Mouse (Mus musculus): ENCODE measurements around the gene Fcor. TPM values are rescaled to one million over a fixed set of nuclear protein-coding genes. Genes with fewer than 3 reads are reported as not detected.

Fcor gene
- polyA plus RNA-seq, 2 experiments = 1.4 to 3.5 TPM

GRCm38 (mm10) chr8:3645804-3646203 lies 26.4 kb downstream of the Fcor start:
- H3K4me2 ChIP-seq (ENCODE audit: low read depth) = no peak overlapping the region
- DNase-seq (ENCODE audit: low read depth in 3 of 3, low spot score in 3 of 3) (peak in 2 of 3 experiments; percentile 47 to 56), ATAC-seq (ENCODE audit: insufficient read depth) (peak; percentile 73)
- peaks cover 0 to 6% of the 10 kb centered on the region in 2 experiments; a peak in 2 of 4 replicates for H3K4me1 ChIP-seq (replicated peaks; ENCODE audit: control insufficient read depth in 2 of 2, insufficient read depth in 2 of 2, low read length in 1 of 2)
- H3K9ac ChIP-seq (replicated peaks) = no peak overlapping the region
- TF ChIP-seq CTCF (IDR thresholded peaks at IDR 0.05; ENCODE audit: low read depth) (peak; percentile 69), EP300 (IDR thresholded peaks at IDR 0.05; ENCODE audit: low read depth) (no peak)
- no peaks in the 10 kb centered on the region for H3K9me3 ChIP-seq (ENCODE audit: control insufficient read depth, low read length)
- no peak overlapping the region for H3K27ac ChIP-seq
- WGBS (ENCODE audit: insufficient replicate concordance) = 9% methylated on average over 5 of the region's 5 CpGs
- H3K4me3 ChIP-seq (ENCODE audit: insufficient read depth in 1 of 2, low read depth in 2 of 2, low read length in 2 of 2) = no peak overlapping the region
- no peaks in the 10 kb centered on the region for H3K27me3 ChIP-seq (ENCODE audit: control insufficient read depth, insufficient read depth, low read length)
- peaks cover 5% of the 10 kb centered on the region; the same call in 1 of the 2 replicates for H3K36me3 ChIP-seq (replicated peaks; ENCODE audit: control insufficient read depth, insufficient read depth, low read depth)

DNA sequence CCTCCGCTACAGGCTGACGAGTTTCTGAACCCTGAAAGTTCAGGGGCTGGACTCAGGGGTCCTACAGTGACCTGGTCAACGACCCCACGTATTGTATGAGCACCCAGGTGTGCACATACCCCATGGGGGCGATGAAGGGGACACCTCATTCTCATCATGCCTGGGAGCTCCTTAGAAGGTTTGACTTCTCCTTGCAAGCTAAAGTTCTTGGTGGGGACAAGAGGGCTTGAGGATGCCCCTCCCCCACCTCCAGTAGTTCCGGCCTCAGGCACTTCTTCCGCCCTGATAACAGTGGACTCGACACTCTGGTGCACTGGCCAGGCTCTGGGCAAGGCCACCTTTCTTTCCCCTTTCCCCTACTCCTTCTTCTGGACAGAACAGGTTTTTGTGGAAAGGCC lies 40.7 kb downstream of the Fcor start:
- Histone ChIP-seq H3K36me3 (replicated peaks; ENCODE audit: control insufficient read depth, insufficient read depth, low read depth) (peaks cover 3% of the 10 kb centered on the region), H3K27me3 (ENCODE audit: control insufficient read depth, insufficient read depth, low read length) (no peaks in the 10 kb centered on the region; the same call in 1 of the 2 replicates), H3K4me3 (ENCODE audit: insufficient read depth in 1 of 2, low read depth in 2 of 2, low read length in 2 of 2) (peak overlapping the region; percentile 69 to 89), H3K4me1 (replicated peaks; ENCODE audit: control insufficient read depth in 2 of 2, insufficient read depth in 2 of 2, low read length in 1 of 2) (peaks cover 12 to 16% of the 10 kb centered on the region in 2 experiments; a peak in 3 of 4 replicates), H3K9ac (replicated peaks) (peak overlapping the region; percentile 63), H3K4me2 (ENCODE audit: low read depth) (peak overlapping the region; percentile 83), H3K27ac (no peak overlapping the region), H3K9me3 (ENCODE audit: control insufficient read depth, low read length) (no peaks in the 10 kb centered on the region)
- DNase-seq (ENCODE audit: low read depth in 3 of 3, low spot score in 3 of 3) (peak; percentile 41 to 55 (median 43)), ATAC-seq (ENCODE audit: insufficient read depth) (peak; percentile 51)
- TF ChIP-seq EP300 (IDR thresholded peaks at IDR 0.05; ENCODE audit: low read depth) = no peak
- no peak for TF ChIP-seq CTCF (IDR thresholded peaks at IDR 0.05; ENCODE audit: low read depth)
- WGBS (ENCODE audit: insufficient replicate concordance) = 2% methylated on average over 8 of the region's 8 CpGs

- no peak within 1 kb of the TSS for H3K27ac ChIP-seq
Observed at GRCm38 (mm10) chr8:3630647-3631477, 41.3 kb downstream of the Fcor start, which contains the start of gene Stxbp2. Gene Stxbp2 (plus strand): TSS chr8:3630955.

GRCm38 (mm10) chr8:3628014-3628413 lies 44.1 kb downstream of the Fcor start:
- Histone ChIP-seq H3K9me3 (ENCODE audit: control insufficient read depth, low read length) (no peaks in the 10 kb centered on the region), H3K4me1 (replicated peaks; ENCODE audit: control insufficient read depth in 2 of 2, insufficient read depth in 2 of 2, low read length in 1 of 2) (peaks cover 12 to 16% of the 10 kb centered on the region in 2 experiments; a peak in 3 of 4 replicates), H3K4me3 (ENCODE audit: insufficient read depth in 1 of 2, low read depth in 2 of 2, low read length in 2 of 2) (no peak overlapping the region), H3K36me3 (replicated peaks; ENCODE audit: control insufficient read depth, insufficient read depth, low read depth) (no peaks in the 10 kb centered on the region), H3K27me3 (ENCODE audit: control insufficient read depth, insufficient read depth, low read length) (no peaks in the 10 kb centered on the region; the same call in 1 of the 2 replicates), H3K9ac (replicated peaks) (no peak overlapping the region), H3K4me2 (ENCODE audit: low read depth) (no peak overlapping the region), H3K27ac (no peak overlapping the region)
- TF ChIP-seq CTCF (IDR thresholded peaks at IDR 0.05; ENCODE audit: low read depth) = peak; percentile 62
- TF ChIP-seq EP300 (IDR thresholded peaks at IDR 0.05; ENCODE audit: low read depth) = no peak
- 35% methylated on average over 5 of the region's 5 CpGs for WGBS (ENCODE audit: insufficient replicate concordance)
- DNase-seq (ENCODE audit: low read depth in 3 of 3, low spot score in 3 of 3) (no peak), ATAC-seq (ENCODE audit: insufficient read depth) (no peak)

More at GRCm38 (mm10) chr8:3630647-3631477, 41.3 kb downstream of the Fcor start, which contains the start of gene Stxbp2:
- no peaks in the 10 kb centered on the region; the same call in 1 of the 2 replicates for H3K27me3 ChIP-seq (ENCODE audit: control insufficient read depth, insufficient read depth, low read length)
- peak within 1 kb of the TSS; percentile 83 for H3K4me2 ChIP-seq (ENCODE audit: low read depth)
- H3K36me3 ChIP-seq (replicated peaks; ENCODE audit: control insufficient read depth, insufficient read depth, low read depth) = peaks cover 3% of the 10 kb centered on the region
- H3K9ac ChIP-seq (replicated peaks) = peak within 1 kb of the TSS; percentile 63
- H3K4me3 ChIP-seq (ENCODE audit: insufficient read depth in 1 of 2, low read depth in 2 of 2, low read length in 2 of 2) = peak within 1 kb of the TSS; percentile 69 to 89
- peaks cover 12 to 16% of the 10 kb centered on the region in 2 experiments; a peak in 3 of 4 replicates for H3K4me1 ChIP-seq (replicated peaks; ENCODE audit: control insufficient read depth in 2 of 2, insufficient read depth in 2 of 2, low read length in 1 of 2)
- no peaks in the 10 kb centered on the region for H3K9me3 ChIP-seq (ENCODE audit: control insufficient read depth, low read length)
- 5% methylated on average over 47 of the region's 47 CpGs for WGBS (ENCODE audit: insufficient replicate concordance)
- DNase-seq (ENCODE audit: low read depth in 3 of 3, low spot score in 3 of 3) = peak; percentile 66 to 75 (median 71)
- peak; percentile 27; the same call in 1 of the 2 replicates for TF ChIP-seq CTCF (IDR thresholded peaks at IDR 0.05; ENCODE audit: low read depth)
- no peak for TF ChIP-seq EP300 (IDR thresholded peaks at IDR 0.05; ENCODE audit: low read depth)
- peak; percentile 90 for ATAC-seq (ENCODE audit: insufficient read depth)

DNA sequence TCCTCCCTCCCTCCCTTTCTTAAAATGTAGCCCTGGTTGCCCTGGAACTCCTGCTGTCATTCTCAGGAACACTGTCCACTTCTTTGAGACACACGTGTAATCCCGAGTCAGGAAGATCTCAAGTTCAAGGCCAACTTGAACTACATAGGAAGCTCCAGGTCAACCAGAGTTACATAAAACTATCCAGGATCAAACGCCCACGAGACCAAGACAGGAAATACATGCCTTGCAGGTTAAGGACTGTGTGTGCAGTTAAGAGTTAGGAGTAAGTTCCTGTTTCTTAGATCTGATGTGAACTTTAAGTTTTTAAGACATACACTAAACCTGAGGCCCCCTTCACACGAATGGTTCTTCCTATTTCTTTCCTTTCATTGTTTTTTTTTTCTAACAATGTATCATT lies 45.2 kb downstream of the Fcor start:
- no peak overlapping the region for H3K27ac ChIP-seq
- H3K4me2 ChIP-seq (ENCODE audit: low read depth) = no peak overlapping the region
- no peak overlapping the region for H3K4me3 ChIP-seq (ENCODE audit: insufficient read depth in 1 of 2, low read depth in 2 of 2, low read length in 2 of 2)
- no peaks in the 10 kb centered on the region for H3K9me3 ChIP-seq (ENCODE audit: control insufficient read depth, low read length)
- no peak for DNase-seq (ENCODE audit: low read depth in 3 of 3, low spot score in 3 of 3)
- peaks cover 9 to 17% of the 10 kb centered on the region in 2 experiments; a peak in 3 of 4 replicates for H3K4me1 ChIP-seq (replicated peaks; ENCODE audit: control insufficient read depth in 2 of 2, insufficient read depth in 2 of 2, low read length in 1 of 2)
- H3K27me3 ChIP-seq (ENCODE audit: control insufficient read depth, insufficient read depth, low read length) = no peaks in the 10 kb centered on the region; the same call in 1 of the 2 replicates
- no peaks in the 10 kb centered on the region for H3K36me3 ChIP-seq (replicated peaks; ENCODE audit: control insufficient read depth, insufficient read depth, low read depth)
- ATAC-seq (ENCODE audit: insufficient read depth) = no peak
- TF ChIP-seq EP300 (IDR thresholded peaks at IDR 0.05; ENCODE audit: low read depth) = no peak
- TF ChIP-seq CTCF (IDR thresholded peaks at IDR 0.05; ENCODE audit: low read depth) = no peak
- H3K9ac ChIP-seq (replicated peaks) = no peak overlapping the region
- whole genome bisulfite sequencing (ENCODE audit: insufficient replicate concordance) = 19% methylated on average over 5 of the region's 5 CpGs
